Mouse (Mus musculus) thymus, postnatal 25 days (tissue): ENCODE measurements around the gene Prkag1.

Experiments used
- DNase-seq: peaks from one replicate; pipeline ENCODE4 v3.0.0; 2022

The Prkag1 gene

GRCm38 (mm10) chr15:98852733-98853132 lies 21.4 kb upstream of the Prkag1 start:
- DNase-seq = no peak

DNA sequence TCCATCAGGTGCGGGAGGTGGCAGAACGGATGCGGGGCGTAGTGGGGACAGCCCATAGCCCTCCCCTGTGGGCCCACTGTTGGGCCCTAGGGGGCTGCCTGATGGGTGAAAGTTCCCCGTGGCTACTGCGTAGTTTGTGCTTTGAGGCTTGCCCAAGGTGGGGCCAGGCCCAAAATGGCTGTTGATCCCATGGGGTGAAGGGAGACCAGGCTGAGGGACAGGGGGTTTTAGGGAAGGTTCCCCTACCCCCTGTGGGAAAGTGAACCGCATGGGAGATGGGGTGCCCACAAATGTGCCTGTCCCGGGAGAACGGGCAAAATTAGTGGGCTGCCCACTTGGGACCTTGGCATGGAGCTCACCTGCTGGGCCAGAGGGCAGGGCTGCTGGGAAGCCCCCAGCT lies 20.8 kb upstream of the Prkag1 start:
- no peak for DNase-seq

- DNase-seq = no peak
These were observed 20.0 kb upstream of the Prkag1 start for GRCm38 (mm10) chr15:98851229-98851818.

- no peak for DNase-seq
These were observed 19.3 kb upstream of the Prkag1 start for GRCm38 (mm10) chr15:98850668-98851067.

DNA sequence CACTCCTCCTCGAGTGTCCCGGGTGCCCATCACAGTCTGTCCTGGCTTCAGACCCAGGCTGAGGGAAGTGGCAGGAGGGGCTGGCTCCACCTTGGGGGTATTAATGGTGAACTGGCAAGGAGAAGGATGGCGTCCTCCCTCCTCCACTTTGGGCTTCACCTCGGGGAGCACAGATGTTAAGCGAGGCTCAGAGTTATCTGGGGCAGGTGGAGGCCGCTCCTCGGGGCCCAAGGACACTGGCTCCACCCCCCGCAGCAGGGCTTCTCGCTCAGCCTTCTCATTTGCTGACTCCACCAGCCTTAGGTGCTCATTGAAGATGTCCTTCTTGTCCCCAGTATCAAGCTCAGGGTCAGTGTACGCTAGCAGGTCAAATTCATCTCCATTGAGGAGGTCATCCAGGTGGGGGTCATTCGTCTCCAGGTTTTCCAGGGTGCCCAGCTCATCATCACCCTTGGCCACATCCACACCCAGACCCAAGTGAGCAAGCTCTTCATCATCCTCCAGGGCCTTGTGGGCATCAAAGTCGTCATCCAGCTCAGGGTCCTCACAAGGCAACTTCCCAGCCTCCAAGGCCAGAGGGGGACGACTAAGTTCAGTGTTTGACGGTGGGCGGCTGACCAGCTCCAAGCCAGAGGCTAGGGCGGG lies 18.8 kb upstream of the Prkag1 start:
- no peak for DNase-seq

DNA sequence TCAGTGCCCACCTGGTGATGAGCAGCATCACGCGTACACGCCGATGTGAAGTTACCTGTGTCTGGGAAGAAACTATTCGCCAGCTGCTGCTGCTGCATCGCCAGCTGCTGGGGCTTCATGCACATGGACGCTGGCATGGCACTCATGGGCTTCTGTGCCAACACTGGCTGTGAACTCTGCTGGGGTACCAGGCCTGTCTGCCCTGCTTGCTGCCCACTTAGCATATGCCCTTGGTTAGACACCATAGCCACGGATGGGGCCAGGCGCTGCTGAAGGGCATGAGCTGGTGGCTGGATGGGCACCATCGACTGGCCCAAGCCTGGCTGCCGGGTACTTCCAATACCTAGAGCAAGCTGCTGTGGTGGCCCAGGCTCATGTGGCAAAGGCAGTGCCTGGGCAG lies 17.8 kb upstream of the Prkag1 start:
- no peak for DNase-seq

DNA sequence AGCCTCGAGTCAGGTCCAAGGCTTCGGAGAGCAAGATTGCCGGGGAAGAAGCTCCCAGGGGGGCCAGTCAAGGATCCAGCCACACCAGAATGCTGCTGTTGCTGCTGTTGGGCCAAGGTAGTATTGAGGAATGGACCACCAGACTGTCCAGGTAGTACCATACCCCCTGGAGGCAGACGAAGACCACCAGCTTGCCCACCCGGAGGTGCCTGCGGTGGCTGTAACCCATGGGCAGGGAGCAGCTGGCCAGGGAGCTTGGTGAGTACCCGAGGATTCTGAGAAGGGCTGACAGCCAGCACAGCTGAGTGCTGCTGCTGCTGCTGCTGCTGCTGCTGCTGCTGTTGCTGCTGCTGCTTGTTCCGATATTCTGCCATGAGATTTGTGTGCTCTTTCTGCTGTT lies 14.8 kb upstream of the Prkag1 start:
- no peak for DNase-seq

DNA sequence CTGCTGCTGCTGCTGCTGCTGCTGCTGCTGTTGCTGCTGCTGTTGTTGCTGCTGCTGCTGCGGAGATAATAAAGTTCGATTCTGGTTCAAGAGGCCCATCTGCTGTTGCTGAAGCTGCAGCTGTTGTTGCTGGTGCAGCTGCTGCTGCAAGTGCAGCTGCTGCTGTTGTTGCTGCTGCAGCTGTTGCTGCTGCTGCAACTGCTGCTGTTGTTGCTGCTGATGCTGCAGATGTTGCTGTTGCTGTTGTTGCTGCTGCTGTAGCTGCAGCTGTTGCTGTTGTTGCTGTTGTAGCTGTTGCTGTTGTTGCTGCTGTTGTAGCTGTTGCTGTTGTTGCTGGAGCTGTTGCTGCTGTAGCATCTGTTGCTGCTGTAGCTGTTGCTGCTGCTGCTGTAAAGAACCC lies 13.8 kb upstream of the Prkag1 start:
- no peak for DNase-seq

DNA sequence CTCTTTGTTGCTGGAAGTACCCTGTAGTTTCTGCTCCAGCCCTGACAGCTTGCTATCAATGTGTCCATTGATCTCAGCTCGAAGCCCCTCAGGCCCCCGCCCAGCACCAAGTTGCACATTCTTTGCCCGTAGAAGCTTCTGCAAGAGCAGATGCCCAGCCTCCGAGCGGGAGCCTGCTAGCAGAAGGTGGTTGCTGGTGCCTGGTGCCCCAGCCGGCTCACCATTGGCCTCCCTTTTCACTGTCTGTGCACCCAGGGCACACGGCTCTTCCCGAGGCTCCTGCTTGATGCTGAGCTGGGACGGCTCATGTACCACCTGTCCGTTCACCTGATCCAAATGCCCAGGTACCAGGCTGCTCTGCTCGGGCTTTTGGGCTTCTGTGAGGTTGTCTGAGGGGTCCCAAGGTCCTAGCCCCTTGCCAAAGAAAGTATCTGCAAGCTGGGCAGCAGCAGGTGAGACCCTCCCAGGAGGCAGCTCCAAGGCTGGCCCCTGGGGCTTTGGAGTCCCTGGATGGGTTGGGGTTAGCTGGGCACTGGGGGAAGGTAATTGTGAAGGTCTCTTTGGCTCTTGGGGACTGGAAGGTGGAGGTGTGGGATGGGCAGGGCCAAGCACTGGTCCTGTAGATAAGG lies 12.4 kb upstream of the Prkag1 start:
- no peak for DNase-seq

DNA sequence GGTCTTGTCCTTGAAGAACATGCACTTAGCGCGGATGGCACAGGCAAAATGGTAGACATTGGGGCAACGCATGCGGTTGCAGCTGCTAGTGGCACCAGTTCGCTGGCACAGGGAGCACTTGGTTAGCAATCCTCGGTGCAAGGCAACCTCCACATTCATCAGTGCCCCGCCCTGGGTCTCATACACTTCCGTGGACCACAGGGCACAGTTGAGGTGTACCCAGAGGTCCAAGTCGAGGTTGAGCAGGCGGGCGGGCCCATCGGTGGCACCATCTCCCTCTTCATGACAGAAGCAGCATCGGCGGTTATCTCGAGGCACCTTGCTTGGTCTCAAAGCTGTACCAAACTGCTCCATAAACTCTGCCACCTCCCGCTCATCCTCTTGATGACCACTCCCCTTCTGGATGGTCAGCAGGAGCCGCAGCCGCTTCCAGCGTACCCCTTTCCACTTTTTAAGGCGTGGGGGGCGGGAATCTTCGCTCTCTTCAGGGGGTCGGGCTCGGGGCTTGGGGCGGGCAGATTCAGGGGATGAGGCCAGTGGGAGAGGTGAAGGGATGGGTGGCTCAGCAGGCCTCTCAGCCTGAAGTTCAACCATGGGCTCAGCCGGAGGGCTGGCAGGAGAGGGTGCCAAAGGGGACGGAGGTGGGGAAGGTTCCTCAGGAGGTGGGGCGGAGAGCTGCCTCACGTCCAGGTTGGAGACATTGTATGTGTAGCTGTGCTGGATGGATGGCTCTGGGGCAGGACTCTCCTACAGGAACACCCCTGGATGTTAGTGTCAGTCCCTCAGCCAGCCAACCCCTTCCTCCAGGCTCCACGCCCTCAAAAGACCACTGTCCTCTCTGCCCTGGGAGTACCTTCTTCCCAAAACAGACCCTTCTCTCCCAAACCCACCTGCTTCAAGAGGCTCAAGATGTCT lies 8.6 kb upstream of the Prkag1 start:
- DNase-seq = no peak

DNA sequence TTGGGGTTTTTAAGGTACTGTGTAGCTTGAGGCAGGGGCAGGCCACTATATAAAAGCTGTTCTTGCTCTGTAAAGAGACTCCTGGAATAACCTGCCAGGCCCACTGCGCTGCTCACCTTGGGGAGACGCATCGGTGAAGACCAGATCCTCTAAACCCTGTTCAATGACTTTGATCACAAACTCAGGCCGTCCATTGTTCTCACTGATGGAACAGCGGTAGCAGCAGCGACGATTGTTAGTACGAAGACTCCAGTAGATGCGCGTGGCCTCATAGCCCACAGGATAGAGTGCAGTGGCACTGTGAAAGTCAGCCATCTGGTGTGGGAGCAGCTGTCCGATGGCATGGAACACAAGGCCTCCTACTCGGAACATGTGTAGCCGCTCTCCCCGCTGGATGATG lies 7.8 kb upstream of the Prkag1 start:
- DNase-seq = no peak

- no peak for DNase-seq
These were observed 6.4 kb upstream of the Prkag1 start for GRCm38 (mm10) chr15:98837743-98838103.

DNA sequence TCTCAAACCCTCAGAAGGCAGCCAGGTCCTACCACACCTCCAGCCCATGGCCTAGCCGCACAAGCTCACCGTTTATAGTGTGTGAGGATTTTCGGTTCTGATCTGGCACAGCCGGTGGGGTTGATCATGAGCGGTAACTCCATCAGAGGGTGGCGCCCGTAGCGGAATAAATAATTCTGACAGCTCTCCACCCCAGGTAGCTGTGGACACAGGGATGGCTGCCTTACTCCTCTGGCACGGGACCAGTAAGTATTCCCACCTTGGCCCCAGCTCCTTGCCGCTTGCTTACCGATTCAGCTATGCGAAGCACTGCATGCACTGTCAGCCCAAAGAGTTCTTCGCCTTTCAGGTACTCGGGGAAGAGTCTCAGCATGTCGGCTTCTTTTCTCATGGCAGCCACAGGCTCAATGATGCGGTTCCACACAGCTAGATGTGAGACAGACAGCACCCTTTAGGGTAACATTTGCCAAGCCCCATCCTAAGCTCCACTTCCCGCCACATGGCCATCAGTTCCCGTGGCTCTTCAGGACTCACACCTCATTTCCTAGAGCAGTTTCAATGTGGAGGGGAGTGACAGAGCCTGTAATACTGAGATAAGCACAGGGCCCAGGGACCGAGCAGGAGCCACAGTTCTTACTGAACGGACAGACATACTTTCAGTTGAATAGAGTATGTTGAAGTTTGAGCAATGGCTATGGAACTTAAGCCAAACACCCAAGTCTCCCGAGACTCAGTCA lies 5.9 kb upstream of the Prkag1 start:
- DNase-seq = no peak

DNA sequence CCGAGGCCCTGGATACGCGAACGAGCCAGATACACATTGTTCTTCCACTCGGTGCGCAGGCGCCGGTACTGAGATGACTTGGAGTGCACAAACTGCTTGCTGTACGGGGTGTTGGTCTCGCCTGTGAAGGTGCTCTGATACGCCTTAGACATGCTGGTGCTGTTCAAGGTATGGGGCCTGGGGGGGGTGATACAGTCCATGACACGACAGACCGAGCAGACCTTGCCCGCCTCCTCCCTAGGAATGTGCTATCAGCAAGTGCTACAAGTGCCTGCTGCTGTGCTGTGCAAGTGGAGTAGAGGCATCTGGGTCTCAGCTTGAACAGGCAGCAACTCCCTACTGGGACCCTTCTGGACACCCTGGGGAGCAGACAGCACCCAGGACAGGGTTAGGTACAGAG lies 4.0 kb upstream of the Prkag1 start:
- DNase-seq = no peak

DNA sequence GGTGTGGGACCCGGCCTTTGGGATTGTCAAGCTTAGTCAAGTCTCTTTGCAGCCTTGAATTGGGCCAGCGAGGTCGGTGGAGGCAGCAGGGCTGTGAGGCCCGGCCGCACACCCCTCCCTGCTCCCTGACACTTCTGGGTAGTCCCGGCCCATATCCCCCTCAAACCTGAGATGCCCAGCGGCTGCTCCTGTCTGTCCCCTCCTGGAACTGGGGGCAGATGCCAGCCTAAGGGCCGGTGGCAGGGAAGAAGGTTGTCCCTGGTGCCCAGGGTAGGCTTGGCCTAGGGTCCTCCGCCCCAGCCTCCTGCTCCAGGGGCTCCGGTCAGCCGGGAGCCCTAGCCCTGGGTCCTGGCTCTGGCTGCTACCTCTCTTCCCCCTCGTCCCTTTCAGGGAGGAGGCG lies 2.7 kb upstream of the Prkag1 start:
- no peak for DNase-seq

DNA sequence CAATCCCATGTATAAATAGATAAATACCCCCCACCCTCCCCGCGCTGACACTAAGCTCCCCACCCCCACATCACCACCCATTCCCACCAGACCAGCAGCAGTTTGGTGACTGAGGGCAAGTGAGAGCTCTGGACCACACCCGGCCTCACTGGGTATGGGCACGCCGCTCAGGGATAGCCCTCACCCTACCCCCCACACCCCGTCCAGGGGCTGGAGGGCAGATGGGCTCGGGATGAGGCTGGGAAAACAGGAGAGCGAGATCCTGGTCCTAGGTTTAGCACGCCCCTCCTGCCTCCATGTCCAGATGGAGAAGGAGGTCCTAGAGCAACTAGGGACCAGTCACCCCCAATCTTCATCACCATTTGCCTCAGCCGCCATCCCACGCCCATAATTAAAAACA lies 2.0 kb upstream of the Prkag1 start:
- DNase-seq = no peak

DNA sequence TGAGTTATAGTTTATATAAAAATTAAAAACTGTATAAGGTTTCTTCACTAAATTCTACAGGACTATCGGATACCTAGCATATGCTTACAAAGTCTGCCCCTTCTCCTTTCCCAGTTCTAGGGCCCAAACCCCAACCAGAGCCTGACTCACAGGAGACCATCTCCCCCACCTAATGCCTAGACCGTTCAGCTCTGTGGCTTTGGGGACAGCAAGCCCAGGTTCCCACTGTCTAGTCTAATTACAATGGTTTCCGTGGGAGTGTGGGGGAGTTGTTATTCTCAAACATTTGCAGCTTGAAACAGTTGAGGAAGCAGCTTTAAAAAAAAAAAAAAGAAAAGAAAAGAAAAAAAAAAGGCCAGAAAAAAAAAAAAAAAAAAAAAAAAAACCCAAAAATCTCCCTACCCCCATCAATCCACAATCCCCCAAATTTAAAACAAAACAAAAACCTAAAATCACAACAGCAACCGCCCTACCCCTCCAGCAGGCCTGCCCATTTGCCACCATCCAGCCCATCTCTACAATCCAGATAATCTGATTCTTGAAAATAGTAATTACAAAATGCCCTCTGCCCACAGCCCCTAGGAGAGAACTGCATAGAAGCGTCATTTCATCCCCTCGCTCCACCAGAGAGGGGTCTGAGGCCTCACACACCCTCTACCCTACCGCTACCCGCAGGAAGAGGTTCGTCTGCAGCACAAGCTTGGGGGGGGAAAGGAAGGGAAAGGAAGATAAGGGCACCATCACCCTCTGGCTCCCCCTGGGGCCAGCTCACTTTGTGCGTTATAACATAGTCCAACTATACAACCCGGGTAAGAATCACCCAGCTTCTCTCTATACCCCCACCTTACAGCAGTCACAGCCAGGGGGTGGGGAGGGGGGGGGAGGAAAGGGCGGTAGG lies 1.1 kb upstream of the Prkag1 start:
- peak; percentile 71 for DNase-seq

DNA sequence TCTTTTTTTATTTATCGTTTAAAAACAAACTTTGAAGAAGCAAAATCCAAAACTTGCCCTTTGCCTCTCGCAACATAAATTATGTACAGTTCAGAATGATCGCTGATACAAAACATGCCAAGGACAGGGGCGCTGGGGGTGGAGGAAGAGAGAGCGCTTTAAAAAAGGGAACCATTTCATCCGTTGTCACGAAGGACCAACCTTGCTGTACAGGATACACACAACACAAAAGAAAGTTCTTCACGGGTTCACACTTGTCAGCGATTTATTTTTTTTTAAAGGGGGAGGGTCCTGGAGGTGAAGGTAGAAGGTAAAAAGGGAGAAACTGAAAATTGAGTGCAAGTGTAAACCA lies 339 bp upstream of the Prkag1 start:
- no peak for DNase-seq

- DNase-seq = no peak
These were observed 3.7 kb downstream of the Prkag1 start for GRCm38 (mm10) chr15:98827611-98828011.

- DNase-seq = no peak
These were observed 7.9 kb downstream of the Prkag1 start for GRCm38 (mm10) chr15:98823434-98823833.

GRCm38 (mm10) chr15:98822147-98822546 lies 9.2 kb downstream of the Prkag1 start:
- no peak for DNase-seq

GRCm38 (mm10) chr15:98821403-98821802 lies 9.9 kb downstream of the Prkag1 start:
- DNase-seq = peak; percentile 57
